Mouse (Mus musculus): ENCODE data around the gene Tnni1.
A peak's percentile ranks its signal among the peaks of the same experiment; 100 is the strongest.

Gene Tnni1

DNA sequence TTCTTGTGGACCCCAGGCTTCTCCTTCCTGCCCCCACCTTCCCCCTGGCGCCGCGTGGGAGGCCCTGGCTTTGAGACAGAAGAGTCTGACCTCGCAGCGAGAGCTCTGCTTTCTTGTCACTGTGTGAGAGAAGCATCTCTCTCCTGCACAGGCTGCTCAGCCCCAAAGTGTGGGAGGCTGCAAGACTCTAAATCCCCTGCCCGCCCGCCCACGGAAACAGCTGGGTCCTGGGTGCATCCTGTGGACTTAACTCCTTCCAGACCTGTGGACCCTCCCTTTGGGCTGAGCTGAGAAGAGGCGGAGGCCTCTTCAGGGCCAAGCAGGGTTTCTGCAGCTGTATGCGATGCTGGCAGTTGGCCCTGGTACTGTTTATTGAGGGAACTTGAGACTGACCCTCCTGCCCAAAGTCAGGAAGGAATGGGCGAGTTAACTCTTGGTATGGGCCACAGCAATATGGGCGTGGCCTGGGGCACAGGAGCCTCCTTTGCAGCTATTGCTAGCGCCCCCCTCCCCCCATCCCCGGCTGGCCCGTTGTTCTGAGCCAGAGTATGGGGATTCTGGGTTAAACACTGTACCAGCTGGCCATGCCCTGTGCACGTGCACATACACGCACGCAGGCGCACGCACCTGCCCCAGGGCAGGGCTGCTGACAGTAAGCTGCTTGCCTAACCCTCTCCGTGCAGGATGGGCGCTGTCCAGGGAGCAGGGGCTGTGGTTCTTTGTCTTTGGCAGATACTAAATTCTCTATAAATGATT lies at the start of gene Tnni1:
TSS of gene Tnni1 (plus strand) at position 655 of the 756 bp plus-strand sequence.
- no peak for DNase-seq (ENCODE audit: low spot score in 2 of 2)

DNA sequence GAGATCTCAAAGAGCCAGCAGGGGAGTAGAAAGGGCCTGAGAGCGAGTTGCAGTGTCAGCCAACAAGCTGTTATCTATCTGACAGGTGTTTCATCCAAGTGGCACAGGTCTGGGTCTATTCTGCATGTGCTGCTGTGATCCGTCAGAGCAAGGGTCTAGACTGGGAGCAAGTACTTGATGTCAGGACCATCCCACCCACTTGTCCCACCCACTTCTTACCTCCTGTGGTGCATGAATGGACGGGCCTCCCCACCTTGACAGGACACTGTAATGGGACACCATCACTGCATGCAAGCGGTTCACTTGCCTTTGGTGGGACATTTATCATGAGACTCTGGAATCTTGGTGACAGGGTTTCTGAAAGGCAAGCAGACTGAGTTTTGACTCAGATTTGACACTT lies 49.4 kb upstream of the Tnni1 start:
- no peak for DNase-seq (ENCODE audit: low spot score in 2 of 2)

GRCm38 (mm10) chr1:135730296-135730695 lies 48.9 kb upstream of the Tnni1 start:
- no peak for DNase-seq (ENCODE audit: low spot score in 2 of 2)

- no peak for DNase-seq (ENCODE audit: low spot score in 2 of 2)
These were observed 47.8 kb upstream of the Tnni1 start for GRCm38 (mm10) chr1:135731393-135731792.

DNA sequence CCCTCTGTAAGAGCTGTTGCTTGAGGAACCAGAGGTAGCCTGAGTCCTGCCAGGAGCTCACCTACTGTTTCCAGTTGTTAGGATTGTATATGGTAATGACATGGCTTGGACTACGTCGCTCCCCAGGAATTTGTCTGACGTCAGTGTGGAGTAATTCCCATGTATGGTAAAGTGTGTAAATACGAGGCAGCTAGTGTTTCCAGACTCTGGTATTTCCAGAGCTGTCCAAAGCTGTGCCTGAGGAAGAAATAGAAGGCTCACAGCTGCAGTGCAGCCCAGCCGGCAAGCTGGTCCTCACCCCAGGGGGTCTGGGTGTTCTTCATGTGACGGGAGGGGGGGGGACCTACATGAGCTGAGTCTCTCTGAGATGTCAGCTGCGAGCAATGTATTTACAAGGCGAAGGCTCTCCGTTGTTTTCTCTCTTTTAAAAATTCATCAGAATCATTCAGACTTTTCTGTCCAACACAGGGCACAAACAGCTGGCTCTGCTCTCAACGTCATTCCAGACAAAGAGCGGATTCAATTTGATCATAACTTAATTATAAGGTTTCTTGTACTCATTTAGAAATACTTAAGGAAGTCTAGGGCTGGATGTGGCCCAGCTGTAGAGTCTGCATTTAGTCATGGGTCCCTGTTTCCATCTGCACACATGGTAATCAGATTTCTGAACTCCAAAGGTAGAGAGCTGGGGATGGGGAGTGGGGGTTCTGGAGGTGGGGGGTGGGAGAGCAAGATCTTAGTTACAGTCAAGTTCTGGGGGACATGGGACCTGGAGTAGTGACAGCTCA lies 47.1 kb upstream of the Tnni1 start:
- DNase-seq (ENCODE audit: low spot score in 2 of 2): no peak

DNA sequence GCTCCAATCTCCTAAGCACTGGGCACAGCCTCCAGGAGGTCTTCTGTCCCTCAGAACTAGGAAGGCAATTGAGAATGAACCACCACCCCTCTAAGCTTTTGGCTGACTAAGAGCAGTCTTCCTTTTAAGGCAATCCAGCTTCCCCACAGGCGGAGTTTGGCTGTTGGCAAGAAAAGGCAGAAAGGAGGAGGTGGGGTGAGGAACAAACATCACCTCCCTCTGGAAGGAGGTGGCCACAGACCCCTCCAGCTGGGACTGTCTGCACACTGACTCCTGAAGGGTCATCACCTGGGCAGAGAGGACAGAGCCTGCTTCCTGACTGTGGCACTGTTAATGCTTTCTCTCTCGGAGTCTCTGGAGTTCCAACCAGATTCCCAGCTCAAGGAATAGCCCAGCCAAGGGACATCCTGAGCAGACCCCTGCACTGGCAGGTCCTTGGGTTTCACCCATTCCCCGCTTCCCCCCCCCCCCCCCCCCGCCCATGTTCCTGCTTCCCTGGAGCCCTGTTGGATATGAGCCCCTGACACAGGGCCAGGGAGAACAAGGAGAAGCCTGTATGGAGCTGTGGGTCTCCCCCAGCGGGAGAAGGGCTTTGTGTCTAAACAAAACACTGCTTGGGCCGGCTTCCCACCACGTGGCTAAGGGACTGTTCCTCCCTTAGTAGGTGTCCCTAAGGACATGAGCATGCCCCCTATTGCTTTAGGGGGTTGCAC lies 44.9 kb upstream of the Tnni1 start:
- peak in 1 of 2 experiments; percentile 28 for DNase-seq (ENCODE audit: low spot score in 2 of 2)

DNA sequence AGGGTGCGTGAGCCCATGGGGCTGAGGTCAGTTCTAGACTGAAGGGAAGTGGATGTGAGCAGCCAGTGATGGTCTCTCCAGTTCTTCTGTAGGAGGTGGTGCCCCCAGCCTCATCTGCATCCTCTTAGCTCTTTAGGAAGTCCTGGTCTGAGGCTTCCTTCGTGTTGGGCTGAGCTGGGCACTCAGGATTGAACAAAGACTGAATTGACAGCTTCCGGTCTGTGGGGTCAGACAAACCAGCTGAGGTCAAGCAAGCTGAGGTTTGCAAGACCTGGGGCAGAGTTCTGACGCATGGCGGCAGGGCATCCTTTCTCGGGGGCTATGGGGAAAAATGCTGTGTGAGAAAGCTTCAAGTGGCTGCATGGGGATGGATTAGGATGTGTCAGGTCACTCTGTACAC lies 43.8 kb upstream of the Tnni1 start:
- no peak for DNase-seq (ENCODE audit: low spot score in 2 of 2)

GRCm38 (mm10) chr1:135744987-135745386 lies 34.2 kb upstream of the Tnni1 start:
- DNase-seq (ENCODE audit: low spot score in 2 of 2): no peak

- DNase-seq (ENCODE audit: low spot score in 2 of 2): no peak
These were observed 33.0 kb upstream of the Tnni1 start for GRCm38 (mm10) chr1:135746248-135746647.

DNA sequence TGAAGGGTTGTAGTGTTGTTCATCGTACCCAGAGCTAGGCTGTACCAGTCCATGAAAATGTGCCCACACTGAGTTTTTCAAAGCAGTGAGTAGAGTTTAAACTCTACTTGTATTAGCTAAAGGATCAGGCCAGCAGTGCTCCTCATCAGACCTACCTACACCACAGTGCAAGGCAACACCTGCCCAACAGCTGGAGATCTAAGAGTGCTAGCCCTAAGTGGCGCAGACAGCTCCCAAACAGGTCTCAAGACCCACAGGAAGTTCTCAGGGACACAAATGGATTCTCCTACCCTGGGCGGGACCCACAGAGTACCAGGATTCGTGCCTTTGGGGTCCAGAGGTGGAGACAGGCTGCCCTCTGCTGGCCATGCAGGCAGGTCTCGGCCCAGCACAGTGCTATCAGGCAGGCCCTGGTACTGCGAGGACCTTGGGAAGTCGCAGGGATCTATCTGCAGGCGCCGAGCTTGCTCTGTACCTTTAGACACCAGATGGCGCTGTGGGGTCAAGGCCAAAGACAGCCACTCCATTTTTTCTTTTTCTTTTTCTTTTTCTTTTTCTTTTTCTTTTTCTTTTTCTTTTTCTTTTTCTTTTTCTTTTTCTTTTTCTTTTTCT lies 26.4 kb upstream of the Tnni1 start:
- peak; percentile 85 to 95 for DNase-seq (ENCODE audit: low spot score in 2 of 2)

DNA sequence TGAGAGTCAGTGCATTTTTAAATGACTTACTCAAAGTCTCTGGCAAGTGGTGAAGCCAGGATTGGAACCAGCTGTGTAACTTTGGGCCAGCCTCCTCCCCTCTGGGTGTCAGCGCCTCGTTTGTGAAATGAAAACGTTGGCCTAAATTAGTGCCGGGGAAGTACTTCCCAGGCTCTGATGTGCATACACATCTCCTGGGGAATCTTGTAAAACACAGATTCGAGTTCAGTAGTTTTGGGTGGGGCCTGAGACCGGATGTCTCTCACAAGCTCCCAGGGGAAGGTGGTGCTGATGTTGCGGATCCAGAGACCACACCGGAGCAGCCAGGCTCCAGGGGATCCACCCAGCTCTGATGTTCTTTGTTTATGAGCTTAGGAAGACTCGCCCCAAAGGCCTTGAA lies 23.9 kb upstream of the Tnni1 start:
- no peak for DNase-seq (ENCODE audit: low spot score in 2 of 2)

- no peak for DNase-seq (ENCODE audit: low spot score in 2 of 2)
These were observed 23.3 kb upstream of the Tnni1 start for GRCm38 (mm10) chr1:135755913-135756312.

DNA sequence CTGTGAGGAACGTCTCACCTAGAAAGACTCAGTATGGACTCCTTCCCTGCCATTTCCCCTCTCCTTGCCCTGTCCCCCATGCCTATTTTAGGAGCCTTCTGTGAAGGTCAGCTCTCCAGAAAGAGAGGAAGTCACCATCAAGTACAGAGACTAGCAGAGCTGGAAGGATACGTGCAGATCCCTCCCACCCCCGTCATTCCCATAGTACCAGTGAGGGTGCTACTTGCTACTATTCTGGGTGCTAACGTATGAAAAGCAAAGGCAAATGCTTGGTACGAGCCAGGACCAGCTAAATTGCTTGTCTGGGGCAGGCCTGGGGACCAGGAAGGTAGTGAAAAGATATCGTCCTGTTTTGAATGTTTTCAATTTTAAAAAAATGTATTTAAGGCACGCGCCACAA lies 21.9 kb upstream of the Tnni1 start:
- no peak for DNase-seq (ENCODE audit: low spot score in 2 of 2)

DNA sequence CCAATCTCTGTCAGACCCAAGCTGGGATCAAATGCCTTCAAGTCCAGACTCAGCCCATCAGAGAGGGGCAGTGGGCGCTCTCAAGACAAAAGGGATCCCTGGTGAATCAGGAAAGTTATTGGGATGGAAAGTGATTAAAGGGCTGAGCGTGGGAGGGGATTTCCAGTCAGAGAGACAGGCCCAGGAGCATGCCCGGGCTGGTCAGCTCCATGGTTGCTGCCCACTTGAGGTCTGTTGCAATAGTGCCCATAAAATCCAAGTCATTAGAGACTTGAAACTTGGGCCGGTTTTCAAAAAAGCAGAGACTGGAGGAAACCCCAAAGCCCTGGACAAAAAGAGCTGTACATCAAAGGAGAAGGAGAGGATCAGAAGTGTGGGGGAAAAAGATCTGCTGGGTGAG lies 19.5 kb upstream of the Tnni1 start:
- no peak for DNase-seq (ENCODE audit: low spot score in 2 of 2)

- DNase-seq (ENCODE audit: low spot score in 2 of 2): no peak
These were observed 19.0 kb upstream of the Tnni1 start for GRCm38 (mm10) chr1:135760216-135760615.

- no peak for DNase-seq (ENCODE audit: low spot score in 2 of 2)
These were observed 17.5 kb upstream of the Tnni1 start for GRCm38 (mm10) chr1:135761728-135762127.

DNA sequence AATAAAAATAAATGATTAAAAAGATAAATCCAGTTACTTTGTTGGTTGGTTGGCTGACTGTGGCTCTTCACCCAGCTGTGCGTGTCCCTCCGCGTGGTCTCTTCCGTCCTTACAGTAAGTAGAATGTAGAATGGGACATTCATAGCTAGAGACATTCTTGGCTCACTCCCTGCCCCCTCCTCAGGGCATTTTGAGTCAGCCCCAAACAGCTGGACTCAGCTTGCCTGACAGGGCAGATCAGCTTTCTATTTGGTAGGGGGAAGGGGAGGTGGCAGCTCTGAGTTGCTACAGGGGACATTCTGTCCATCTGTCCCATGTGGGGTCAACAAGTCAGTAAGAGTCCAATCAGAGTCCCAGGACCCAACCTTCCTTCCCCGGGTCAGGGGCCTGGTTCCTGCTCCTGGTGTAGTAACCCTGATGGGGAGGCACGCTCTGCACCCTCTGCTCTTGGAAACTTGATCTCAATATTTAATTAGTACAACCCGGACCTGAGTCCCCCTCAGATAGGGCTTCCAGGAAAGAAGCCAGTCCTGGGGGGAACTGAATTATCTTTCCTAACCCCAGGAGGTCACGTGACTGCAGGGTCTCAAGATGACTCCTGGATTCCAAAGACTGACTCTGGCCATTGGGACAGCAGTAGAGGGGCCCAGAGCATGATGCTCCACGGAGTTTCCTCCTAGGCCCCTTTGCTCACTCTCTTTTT lies 15.6 kb upstream of the Tnni1 start:
- DNase-seq (ENCODE audit: low spot score in 2 of 2): no peak

DNA sequence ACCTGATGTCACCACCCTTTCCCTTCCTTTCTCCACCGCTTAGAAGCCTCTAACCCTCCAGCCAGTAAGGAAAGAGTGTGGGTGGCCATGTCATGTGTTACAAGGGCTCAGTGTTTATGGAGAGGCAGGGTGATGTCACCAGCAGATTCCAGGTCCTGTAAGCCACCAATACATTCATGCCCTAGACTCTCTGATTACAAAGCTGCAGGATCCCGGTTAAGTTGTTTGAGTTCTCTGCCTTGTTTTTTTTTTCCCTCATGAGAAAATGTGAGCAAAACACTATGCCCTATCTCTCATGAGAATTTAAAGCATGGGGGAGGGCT lies 15.1 kb upstream of the Tnni1 start:
- DNase-seq (ENCODE audit: low spot score in 2 of 2): no peak

DNA sequence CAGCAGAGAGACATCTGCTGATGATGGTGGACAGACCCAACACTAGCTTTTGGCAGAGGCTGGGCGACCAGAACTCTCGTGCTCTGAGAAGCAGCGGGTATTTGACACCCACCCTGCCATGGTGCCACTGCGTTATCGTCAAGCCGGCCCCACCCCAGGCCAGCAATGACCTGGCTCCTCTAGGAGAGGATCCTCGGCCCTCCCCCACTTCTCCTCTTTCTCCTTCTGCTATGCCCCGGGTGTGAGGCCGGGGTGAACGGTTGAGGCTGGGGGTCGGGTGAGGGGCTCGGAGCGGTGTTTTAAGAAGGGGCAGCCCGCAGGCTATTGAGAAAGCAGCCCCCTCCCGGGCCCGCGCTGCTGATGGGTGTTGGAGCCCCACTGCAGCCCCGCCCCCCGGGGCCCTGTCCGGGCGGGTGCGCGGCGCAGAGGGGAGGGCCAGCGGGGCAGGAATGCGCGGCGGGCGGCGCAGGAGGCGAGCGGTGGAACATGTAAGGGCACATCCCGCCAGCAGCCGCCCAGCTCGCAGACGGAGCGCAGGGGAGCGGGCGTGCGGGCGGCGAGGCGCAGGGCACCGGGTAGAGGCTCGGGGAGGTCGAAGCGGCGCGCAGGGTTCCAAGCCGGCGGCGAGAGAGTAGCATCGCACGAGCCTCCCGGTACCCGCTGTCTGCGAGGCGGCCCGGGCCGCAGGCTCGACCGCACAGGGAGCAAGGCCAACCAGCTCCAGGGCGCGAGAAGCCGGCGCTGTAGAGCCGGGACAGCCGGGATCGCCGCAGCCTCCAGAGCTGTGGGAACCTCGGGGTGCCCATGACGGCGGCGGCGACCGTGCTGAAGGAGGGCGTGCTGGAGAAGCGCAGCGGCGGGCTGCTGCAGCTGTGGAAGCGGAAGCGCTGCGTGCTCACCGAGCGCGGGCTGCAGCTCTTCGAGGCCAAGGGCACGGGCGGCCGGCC lies 13.3 kb upstream of the Tnni1 start, which contains the start of gene Phlda3:
TSS of gene Phlda3 (plus strand) at position 475 of the 947 bp plus-strand sequence.
- peak; percentile 37 to 54 for DNase-seq (ENCODE audit: low spot score in 2 of 2)

DNA sequence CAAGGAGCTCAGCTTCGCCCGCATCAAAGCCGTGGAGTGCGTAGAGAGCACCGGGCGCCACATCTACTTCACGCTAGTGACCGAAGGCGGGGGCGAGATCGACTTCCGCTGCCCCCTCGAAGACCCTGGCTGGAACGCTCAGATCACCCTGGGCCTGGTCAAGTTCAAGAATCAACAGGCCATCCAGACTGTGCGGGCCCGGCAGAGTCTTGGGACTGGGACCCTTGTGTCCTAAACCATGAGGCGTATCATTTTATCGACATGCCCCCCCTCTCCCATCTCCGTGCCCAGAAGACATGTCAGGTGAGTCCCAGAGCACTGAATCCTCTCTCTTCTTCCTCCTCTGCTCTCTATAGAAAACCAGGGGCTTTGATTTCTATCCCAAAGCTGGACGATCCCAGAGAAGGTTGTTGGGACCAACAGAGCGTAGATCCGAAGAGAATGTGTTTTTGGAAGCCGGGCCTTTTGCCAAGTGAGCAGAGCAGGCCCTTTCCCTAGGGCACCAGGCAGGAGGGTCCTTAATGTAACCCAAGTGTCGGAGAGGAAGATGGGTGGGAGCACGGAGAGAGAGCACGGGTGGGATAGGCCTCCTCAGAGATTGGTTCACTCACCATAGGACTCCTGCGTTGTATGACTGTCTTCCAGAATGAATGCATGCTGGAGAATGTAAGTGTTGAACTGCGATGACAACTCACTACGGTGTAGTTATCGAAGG lies 12.5 kb upstream of the Tnni1 start:
- DNase-seq (ENCODE audit: low spot score in 2 of 2): no peak

Measured in cerebellum, postnatal 4 days (tissue).